Mouse (Mus musculus) testis, adult 2 months (tissue): ENCODE measurements around the gene Ptpru. TPM values are rescaled to one million over a fixed set of nuclear protein-coding genes. Genes with fewer than 3 reads are reported as not detected.

Experiments used
- H3K27ac ChIP-seq: fragments of 200-500 bp; 2 replicates; pipeline ENCODE4 v1.5.1; 2012; ENCODE audit warnings: low read depth, low read length; ENCODE audit not compliant: control insufficient read depth, insufficient read depth
- H3K27me3 ChIP-seq: fragments of 200-500 bp; 2 replicates; pipeline ENCODE4 v1.6.1; 2012; ENCODE audit warnings: mild to moderate bottlenecking, low read length, moderate library complexity; ENCODE audit not compliant: control insufficient read depth, insufficient read depth
- H3K36me3 ChIP-seq: fragments of 200-500 bp; 2 replicates; pipeline ENCODE4 v1.6.1; 2012; ENCODE audit warnings: mild to moderate bottlenecking, low read length; ENCODE audit not compliant: control insufficient read depth, insufficient read depth
- H3K4me1 ChIP-seq: fragments of 200-500 bp; 2 replicates; pipeline ENCODE4 v1.6.1; 2012; ENCODE audit warnings: low read length; ENCODE audit not compliant: control insufficient read depth, insufficient read depth
- H3K4me3 ChIP-seq: fragments of 200-500 bp; 2 replicates; pipeline ENCODE4 v1.5.1; 2012; ENCODE audit warnings: low read depth, mild to moderate bottlenecking, low read length, moderate library complexity, mixed read lengths; ENCODE audit not compliant: control insufficient read depth
- CTCF ChIP-seq: fragments of 200-500 bp; IDR thresholded peaks from 2 replicates; pipeline ENCODE4 v1.5.1; 2012; ENCODE audit warnings: low read depth, mild to moderate bottlenecking, inconsistent platforms, low read length, moderate library complexity; ENCODE audit not compliant: control insufficient read depth, insufficient read depth, insufficient replicate concordance
- POLR2A ChIP-seq: fragments of 200-500 bp; IDR thresholded peaks from 2 replicates; pipeline ENCODE4 v1.6.1; 2012; ENCODE audit warnings: low read depth, mild to moderate bottlenecking, inconsistent platforms, low read length, moderate library complexity; ENCODE audit not compliant: control insufficient read depth
- polyA plus RNA-seq: library from polyadenylated mRNA; depleted of rRNA; stranded (reverse); fragments of >200 nt; gene quantifications from 2 replicates; pipeline ENCODE4 v1.2.3, GENCODE M21; 2012; rRNA removed

Ptpru gene
- polyA plus RNA-seq, 1 experiment, result 2.5 TPM

DNA sequence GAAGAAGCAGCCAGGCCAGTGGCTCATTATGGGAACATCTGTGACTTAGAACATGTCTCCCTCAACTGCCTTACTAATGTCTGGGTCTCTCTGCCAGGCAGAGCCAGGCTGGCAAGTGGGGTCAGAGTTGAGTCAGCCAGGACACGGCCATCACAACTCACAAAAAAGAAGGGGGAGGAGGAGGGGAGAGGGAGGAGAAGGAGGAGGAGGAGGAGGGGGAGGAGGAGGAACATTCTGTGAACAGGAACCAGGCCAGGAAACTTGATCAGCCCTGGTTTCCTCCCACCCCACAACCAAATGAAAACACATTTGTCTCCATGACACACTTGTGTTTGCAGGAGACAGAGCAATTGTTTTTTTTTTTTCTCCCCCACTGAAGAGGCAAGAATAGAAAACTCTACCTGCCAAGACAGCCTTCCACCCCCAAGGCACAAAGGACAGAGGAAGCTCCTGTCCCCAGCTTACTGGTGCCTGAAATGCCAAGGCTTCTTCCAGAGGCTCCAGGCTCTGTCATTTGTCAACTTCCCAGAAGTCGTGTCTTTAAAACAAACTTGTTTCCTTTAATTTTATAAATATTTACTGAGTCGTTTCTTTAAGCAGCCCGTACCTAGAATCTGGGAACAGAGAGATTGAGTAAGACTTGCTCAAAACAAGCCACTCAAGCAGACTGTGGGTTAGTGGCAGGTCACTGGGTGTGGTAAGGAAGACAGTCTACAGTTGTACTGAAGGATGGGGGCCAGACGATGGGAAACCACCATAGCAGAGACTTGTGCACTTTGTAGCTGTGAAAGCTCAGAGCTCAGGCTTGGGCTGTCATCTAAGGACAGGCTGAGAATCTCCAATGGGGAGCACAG lies 94.0 kb downstream of the Ptpru start:
- no peak overlapping the region for H3K4me3 ChIP-seq
- H3K27ac ChIP-seq, result no peak overlapping the region
- TF ChIP-seq POLR2A (no peak), CTCF (no peak)

DNA sequence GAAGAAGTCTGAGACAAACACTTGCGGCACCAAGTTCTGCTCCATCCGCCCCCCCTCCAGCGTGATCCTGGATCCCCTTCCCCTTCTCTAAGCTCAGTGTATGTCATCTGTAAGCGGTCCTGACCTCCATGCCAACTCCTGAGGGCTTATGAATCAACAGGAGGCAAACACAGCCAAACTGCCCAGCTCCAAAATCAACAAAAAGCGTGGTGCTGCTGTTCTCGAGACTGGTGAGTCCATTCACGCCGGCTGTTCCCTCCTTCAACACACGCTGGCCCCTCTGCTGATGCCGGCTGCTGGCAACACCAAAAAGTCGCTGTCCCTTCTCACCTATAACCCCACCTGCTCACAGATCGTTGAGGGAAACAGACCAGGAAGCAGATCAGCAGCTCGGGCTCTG lies 95.1 kb downstream of the Ptpru start:
- Histone ChIP-seq H3K4me3 (no peak overlapping the region), H3K27ac (no peak overlapping the region), H3K27me3 (no peaks in the 10 kb centered on the region), H3K36me3 (no peaks in the 10 kb centered on the region), H3K4me1 (no peaks in the 10 kb centered on the region)
- TF ChIP-seq CTCF (no peak), POLR2A (no peak)

More for the DNA sequence above, 94.0 kb downstream of the Ptpru start:
- Histone ChIP-seq H3K36me3 (no peaks in the 10 kb centered on the region), H3K4me1 (no peaks in the 10 kb centered on the region), H3K27me3 (no peaks in the 10 kb centered on the region)

DNA sequence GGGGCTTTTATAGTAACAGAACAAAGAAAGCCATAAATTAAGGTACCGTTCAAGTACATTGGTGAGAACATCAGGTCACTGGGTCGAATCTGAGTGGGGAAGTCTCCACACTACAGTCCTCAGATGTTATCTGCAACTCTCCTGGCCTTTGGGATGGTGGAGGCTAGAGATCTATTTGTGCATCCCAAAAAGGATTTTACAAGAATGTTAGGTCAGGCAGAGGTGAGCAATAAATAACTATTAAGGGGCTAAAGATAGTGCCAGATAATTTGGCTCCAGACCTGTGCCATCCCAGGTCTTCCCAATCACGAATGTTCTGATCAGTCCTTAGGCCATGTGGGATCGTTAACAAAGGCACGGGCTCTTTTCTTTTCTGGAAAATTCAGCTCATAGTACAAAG lies 97.5 kb downstream of the Ptpru start:
- no peaks in the 10 kb centered on the region for H3K36me3 ChIP-seq
- H3K27ac ChIP-seq, result no peak overlapping the region
- no peaks in the 10 kb centered on the region for H3K27me3 ChIP-seq
- no peaks in the 10 kb centered on the region for H3K4me1 ChIP-seq
- TF ChIP-seq POLR2A (no peak), CTCF (no peak)
- no peak overlapping the region for H3K4me3 ChIP-seq

DNA sequence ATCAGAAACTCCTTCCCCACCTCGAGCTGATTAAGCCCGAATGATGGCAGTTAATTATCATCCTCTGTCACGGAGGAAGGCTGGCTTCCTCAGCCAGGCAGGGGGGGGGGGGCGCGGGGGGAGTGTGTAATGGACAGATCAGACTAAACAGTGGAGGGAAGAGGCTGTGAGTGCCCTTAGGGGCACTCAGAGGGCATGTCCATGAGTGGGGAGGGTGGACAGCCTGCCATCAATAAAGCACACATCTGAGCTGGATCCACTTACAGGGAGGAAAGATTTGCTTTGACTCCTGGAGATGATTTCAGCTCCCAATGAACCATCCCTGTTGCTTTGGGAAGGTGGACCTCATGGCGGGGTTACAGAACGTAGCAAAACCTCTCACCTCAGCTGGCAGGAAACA lies 109.5 kb downstream of the Ptpru start:
- no peaks in the 10 kb centered on the region for H3K36me3 ChIP-seq

DNA sequence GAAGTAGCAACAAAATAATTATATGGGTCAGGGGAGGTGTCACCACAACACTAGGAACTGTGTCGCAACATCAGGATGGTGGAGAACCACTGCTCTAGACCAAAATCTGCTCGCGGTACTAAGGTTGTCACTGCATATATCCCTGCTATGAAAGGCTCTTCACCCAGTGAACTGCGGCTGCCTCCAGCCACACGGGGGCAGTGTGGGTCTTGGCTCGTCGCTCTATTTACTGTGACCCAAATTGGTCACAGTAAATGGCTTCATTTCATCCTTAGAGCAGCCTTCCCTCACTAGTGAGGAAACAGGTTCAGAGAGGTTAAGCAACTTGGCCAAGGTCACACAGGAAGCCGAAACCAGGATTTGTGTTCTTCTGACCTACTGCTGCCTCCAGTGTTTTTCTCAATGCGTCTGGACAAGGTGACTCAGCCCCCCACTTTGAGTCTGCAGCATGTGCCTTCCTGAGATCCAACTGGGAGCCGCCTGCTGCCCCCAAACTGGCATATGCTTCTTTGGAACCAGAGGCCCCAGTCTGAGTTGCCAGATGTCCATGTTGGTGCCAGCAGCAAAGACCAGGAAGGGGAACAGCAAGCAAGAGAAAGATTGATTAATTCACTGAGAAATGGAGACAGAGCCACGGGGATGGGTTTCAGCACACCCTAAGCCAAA lies 114.5 kb downstream of the Ptpru start:
- Histone ChIP-seq H3K4me1 (no peaks in the 10 kb centered on the region), H3K4me3 (no peak overlapping the region), H3K36me3 (no peaks in the 10 kb centered on the region), H3K27me3 (no peaks in the 10 kb centered on the region), H3K27ac (no peak overlapping the region)
- no peak for TF ChIP-seq POLR2A
- peak; percentile 45; the same call in 1 of the 2 replicates for TF ChIP-seq CTCF

More for the DNA sequence above, 109.5 kb downstream of the Ptpru start:
- Histone ChIP-seq H3K27ac (no peak overlapping the region), H3K4me1 (no peaks in the 10 kb centered on the region), H3K4me3 (no peak overlapping the region), H3K27me3 (no peaks in the 10 kb centered on the region)
- TF ChIP-seq POLR2A (no peak), CTCF (no peak)

DNA sequence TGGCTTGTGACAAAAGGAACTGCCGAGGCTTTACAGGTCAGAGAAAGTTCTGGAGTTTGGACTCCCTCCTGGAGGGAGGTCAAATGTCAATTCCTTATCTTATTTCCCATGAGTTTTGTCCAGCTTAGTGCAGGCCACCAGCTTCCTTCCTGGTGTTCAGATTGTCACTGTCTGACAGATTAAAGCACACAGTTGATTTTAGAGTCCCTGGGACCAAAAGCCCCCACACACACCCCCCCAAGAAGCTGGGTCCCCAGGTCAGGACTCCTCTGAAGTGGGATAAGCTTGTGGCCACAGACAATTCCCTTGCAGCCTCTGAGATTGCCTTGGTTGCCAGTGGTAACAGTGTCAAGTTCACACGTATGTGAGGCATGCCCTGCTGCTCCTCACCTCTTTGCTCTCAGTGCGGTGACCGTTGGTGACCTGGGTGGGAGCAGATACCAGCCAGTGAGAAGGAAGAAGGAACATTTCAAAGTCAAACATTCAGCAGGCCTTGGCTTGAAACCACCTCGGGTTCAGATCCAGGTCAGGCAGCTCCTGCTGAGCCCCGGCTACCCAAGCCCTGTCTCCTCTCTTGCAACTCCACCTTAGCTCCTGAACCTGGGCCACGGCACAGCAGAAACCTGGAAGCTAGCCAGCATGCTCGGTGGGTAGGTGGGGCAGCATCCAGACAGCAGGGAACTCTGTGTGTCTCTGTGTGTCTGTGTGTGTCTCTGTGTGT lies 115.8 kb downstream of the Ptpru start:
- H3K27me3 ChIP-seq, result no peaks in the 10 kb centered on the region
- no peaks in the 10 kb centered on the region for H3K4me1 ChIP-seq
- TF ChIP-seq POLR2A (no peak), CTCF (no peak)
- H3K27ac ChIP-seq, result no peak overlapping the region
- no peaks in the 10 kb centered on the region for H3K36me3 ChIP-seq
- no peak overlapping the region for H3K4me3 ChIP-seq

DNA sequence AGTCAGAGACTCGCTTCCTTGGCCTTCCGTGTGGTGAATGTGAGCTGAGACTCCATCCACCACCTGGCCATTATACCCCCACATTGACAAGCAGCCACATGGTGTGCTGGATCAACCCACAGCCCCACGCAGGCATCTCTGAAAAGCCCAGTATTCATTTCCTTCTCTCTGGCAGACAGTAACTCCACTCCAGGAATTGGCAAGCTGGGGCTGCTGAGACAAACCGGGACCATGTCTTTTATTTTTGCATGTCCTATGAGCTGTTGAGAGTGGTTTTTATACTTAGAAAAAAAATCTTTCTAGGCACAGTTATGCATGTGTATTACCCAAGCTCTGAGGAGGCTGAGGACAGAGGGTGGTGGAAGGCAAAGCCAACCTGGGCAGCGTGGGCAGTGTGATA lies 118.9 kb downstream of the Ptpru start:
- TF ChIP-seq CTCF (no peak), POLR2A (no peak)
- Histone ChIP-seq H3K27ac (no peak overlapping the region), H3K4me1 (no peaks in the 10 kb centered on the region), H3K4me3 (no peak overlapping the region), H3K27me3 (no peaks in the 10 kb centered on the region), H3K36me3 (no peaks in the 10 kb centered on the region)

Other genes starting within 250 kb of the Ptpru start
- 17.2 and 19.3 TPM in 2 replicates for gene Mecr, start 5.2 kb upstream of the Ptpru start, polyA plus RNA-seq
- gene Srsf4, start 35.3 kb upstream of the Ptpru start, polyA plus RNA-seq, result 41.6 and 44.1 TPM in 2 replicates
- gene Tmem200b, start 83.5 kb upstream of the Ptpru start, polyA plus RNA-seq, result 11.2 and 13.3 TPM in 2 replicates
- not detected in 2 replicates for gene Gm10300, start 236.4 kb upstream of the Ptpru start, polyA plus RNA-seq
- gene Epb41, start 237.0 kb upstream of the Ptpru start, polyA plus RNA-seq, result 8.7 and 9.6 TPM in 2 replicates